Mouse (Mus musculus) myocyte (in vitro differentiated cells): Measurements from ENCODE around the gene Ercc6.

Experiments
- CEBPB ChIP-seq: IDR thresholded peaks from 2 replicates; pipeline ENCODE4 v1.6.1; 2011; ENCODE audit warnings: mild to moderate bottlenecking, moderate library complexity; ENCODE audit not compliant: poor library complexity, insufficient read depth, severe bottlenecking
- E2F4 ChIP-seq: IDR thresholded peaks from one replicate; pipeline ENCODE4 v1.6.1; 2011; ENCODE audit warnings: mild to moderate bottlenecking, control low read depth, moderate library complexity; ENCODE audit not compliant: insufficient read depth
- MAX ChIP-seq: IDR thresholded peaks from one replicate; pipeline ENCODE4 v1.6.1; 2011; ENCODE audit warnings: low read depth, mild to moderate bottlenecking, control low read depth
- MYOD1 ChIP-seq, 3 experiments: IDR thresholded peaks; one replicate each; pipeline ENCODE4 v1.6.1; 2011; ENCODE audit warnings: control low read depth in 2 of 3, low read depth in 2 of 3, mild to moderate bottlenecking in 2 of 3, moderate library complexity in 1 of 3; ENCODE audit not compliant: insufficient read length in 2 of 3, control insufficient read depth in 1 of 3
- MYOG ChIP-seq, 3 experiments: IDR thresholded peaks; one replicate each; pipeline ENCODE4 v1.6.1; 2011; ENCODE audit warnings: control low read depth in 2 of 3, low read depth in 2 of 3, mild to moderate bottlenecking in 2 of 3; ENCODE audit not compliant: insufficient read length in 2 of 3, control insufficient read depth in 1 of 3, insufficient read depth in 1 of 3
- POLR2A ChIP-seq: IDR thresholded peaks from one replicate; pipeline ENCODE4 v1.6.1; 2011; ENCODE audit warnings: low read depth, mild to moderate bottlenecking, control low read depth, moderate library complexity; ENCODE audit not compliant: insufficient read length
- POLR2AphosphoS2 ChIP-seq: IDR thresholded peaks from one replicate; pipeline ENCODE4 v1.6.1; 2011; ENCODE audit warnings: low read depth, control low read depth; ENCODE audit not compliant: insufficient read length
- REST ChIP-seq: IDR thresholded peaks from one replicate; pipeline ENCODE4 v1.6.1; 2011; ENCODE audit warnings: mild to moderate bottlenecking, control low read depth, moderate library complexity; ENCODE audit not compliant: insufficient read depth, insufficient read length
- SRF ChIP-seq: IDR thresholded peaks from one replicate; pipeline ENCODE4 v1.6.1; 2011; ENCODE audit warnings: low read depth; ENCODE audit not compliant: control insufficient read depth, insufficient read length
- TCF12 ChIP-seq: IDR thresholded peaks from one replicate; pipeline ENCODE4 v1.6.1; 2011; ENCODE audit warnings: mild to moderate bottlenecking, control low read depth; ENCODE audit not compliant: poor library complexity, insufficient read depth, severe bottlenecking
- TCF3 ChIP-seq: IDR thresholded peaks from one replicate; pipeline ENCODE4 v1.6.1; 2011; ENCODE audit warnings: low read depth, control low read depth; ENCODE audit not compliant: insufficient read length
- USF1 ChIP-seq: IDR thresholded peaks from one replicate; pipeline ENCODE4 v1.6.1; 2011; ENCODE audit warnings: low read depth, mild to moderate bottlenecking, control low read depth, moderate library complexity

- TF ChIP-seq MAX (no peak), POLR2A (no peak), E2F4 (no peak), USF1 (no peak), CEBPB (no peak), TCF12 (no peak), REST (peak; percentile 98), TCF3 (no peak), MYOD1 (IDR thresholded peaks at IDR 0.05; ENCODE audit: control insufficient read depth in 1 of 3, insufficient read length in 2 of 3, low read depth in 2 of 3) (no peak), POLR2AphosphoS2 (no peak), MYOG (IDR thresholded peaks at IDR 0.05; ENCODE audit: control insufficient read depth in 1 of 3, insufficient read depth in 1 of 3, insufficient read length in 2 of 3, low read depth in 2 of 3) (no peak), SRF (no peak)
Measured at GRCm38 (mm10) chr14:32467606-32468005, 45.7 kb upstream of the Ercc6 start.
